Mouse (Mus musculus) megakaryocyte, embryonic 14.5 days (primary cell): ENCODE measurements around the gene Msh3. TPM values are rescaled to one million over a fixed set of nuclear protein-coding genes. Genes with fewer than 3 reads are reported as not detected.

Source experiments
- H3K27me3 ChIP-seq: replicated peaks from 2 replicates; pipeline ENCODE3; 2012; ENCODE audit warnings: inconsistent platforms
- H3K36me3 ChIP-seq: replicated peaks from 2 replicates; pipeline ENCODE3; 2012; ENCODE audit warnings: low read length, inconsistent platforms, mixed read lengths
- H3K4me1 ChIP-seq: 2 replicates; pipeline ENCODE4 v1.6.1; 2012; ENCODE audit warnings: inconsistent platforms
- H3K4me3 ChIP-seq: replicated peaks from 2 replicates; pipeline ENCODE3; 2012; ENCODE audit warnings: moderate library complexity, mild to moderate bottlenecking, inconsistent platforms
- H3K9me3 ChIP-seq: 2 replicates; pipeline ENCODE4 v1.6.1; 2012; ENCODE audit warnings: inconsistent platforms
- FLI1 ChIP-seq: IDR thresholded peaks from 2 replicates; pipeline ENCODE4 v1.6.1; 2012; ENCODE audit warnings: low read length, inconsistent platforms, mixed read lengths
- GATA1 ChIP-seq: IDR thresholded peaks from 3 replicates; pipeline ENCODE4 v1.6.1; 2012; ENCODE audit warnings: mixed read lengths, low read length, inconsistent platforms, borderline replicate concordance
- polyA plus RNA-seq: library from polyadenylated mRNA; stranded (reverse); fragments of >175 nt; gene quantifications from 2 replicates; pipeline ENCODE4 v1.2.3, GENCODE M21; 2012; ENCODE audit warnings: low replicate concordance; ENCODE audit not compliant: insufficient read depth

Gene Msh3
- polyA plus RNA-seq, 1 experiment: 1.2 TPM

DNA sequence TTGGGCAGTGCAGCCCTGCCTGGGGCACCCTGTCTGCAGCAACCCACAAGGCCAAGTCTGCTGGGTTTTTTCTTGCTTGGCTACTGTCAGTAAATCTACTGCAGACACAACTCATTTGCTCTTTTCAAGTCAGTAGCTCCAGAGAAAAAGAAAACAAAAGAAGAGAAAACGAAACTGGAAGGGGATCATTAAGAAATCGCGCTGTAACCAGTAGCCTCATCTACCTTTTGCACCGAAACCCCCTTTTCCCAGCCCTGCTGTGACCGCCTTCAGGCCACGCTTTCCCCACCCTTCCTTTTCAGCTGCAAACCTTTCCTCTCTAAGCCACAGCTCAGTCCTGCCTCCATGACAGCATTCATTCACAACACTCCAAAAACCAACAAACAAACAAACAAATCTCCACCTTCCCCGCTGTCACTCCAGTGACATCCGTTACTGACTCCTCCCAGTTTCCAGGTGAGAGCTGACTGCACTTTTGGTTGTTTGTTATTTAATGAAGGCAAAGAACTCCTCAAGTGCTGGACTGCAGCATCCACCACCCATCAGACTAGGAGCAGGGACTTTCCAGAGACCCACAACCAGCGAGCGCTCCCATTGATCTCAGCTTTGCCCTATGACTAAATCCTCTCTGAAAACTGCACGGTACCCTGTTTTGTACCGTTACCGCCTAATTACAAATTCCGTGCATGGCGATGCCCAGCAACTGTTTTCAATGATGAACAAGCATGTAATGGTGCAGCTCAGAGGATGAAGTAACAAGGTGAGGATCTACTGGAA lies 22.5 kb downstream of the Msh3 start:
- no peaks in the 10 kb centered on the region for H3K9me3 ChIP-seq
- no peak overlapping the region for H3K4me3 ChIP-seq
- no peaks in the 10 kb centered on the region for H3K27me3 ChIP-seq
- peaks cover 48% of the 10 kb centered on the region for H3K4me1 ChIP-seq
- H3K36me3 ChIP-seq: peaks cover 25% of the 10 kb centered on the region
- TF ChIP-seq FLI1: no peak
- TF ChIP-seq GATA1: no peak

DNA sequence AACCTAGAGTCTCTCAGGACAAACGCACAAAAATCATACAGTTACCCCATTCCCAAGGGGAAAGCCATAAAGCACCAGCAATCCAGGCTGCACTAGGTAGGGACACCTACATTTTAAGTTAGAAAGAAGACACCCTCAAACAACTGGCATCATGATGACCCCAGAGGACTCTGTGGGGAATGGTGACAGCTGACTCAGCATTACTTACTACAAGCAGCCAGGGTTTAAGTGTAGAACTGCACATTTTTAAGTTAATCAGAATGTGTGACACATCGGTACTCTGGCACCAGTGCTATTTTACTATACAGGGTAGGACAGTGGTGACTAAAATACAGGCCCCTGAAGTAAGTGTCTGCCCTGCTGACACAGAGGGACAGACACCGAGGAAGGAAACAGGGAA lies 24.2 kb downstream of the Msh3 start:
- Histone ChIP-seq H3K4me3 (no peak overlapping the region), H3K9me3 (no peaks in the 10 kb centered on the region), H3K36me3 (peaks cover 20% of the 10 kb centered on the region), H3K4me1 (peaks cover 52% of the 10 kb centered on the region), H3K27me3 (no peaks in the 10 kb centered on the region)
- TF ChIP-seq FLI1: no peak
- TF ChIP-seq GATA1: no peak

DNA sequence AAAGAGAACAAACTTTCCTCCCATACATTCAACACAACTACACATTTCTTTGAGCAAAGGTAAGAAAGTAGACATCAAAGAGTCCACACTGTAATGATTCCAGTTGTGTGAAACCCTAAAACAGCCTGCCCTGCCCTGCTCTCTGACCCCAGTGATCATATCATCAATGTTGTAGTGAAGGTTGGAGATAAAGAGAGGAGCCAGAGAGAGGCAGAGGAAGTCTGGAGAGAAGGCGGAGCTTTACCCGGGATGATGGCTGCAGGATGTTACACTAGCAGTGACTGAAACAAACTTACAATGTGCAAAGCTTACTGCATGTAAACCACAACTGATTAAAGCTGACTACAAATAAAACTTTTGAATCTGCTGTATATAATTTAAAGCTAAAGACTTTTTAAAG lies 26.8 kb downstream of the Msh3 start:
- no peaks in the 10 kb centered on the region for H3K27me3 ChIP-seq
- TF ChIP-seq GATA1 (no peak), FLI1 (no peak)
- no peak overlapping the region for H3K4me3 ChIP-seq
- peaks cover 71% of the 10 kb centered on the region for H3K4me1 ChIP-seq
- H3K36me3 ChIP-seq: peaks cover 19% of the 10 kb centered on the region
- H3K9me3 ChIP-seq: no peaks in the 10 kb centered on the region

DNA sequence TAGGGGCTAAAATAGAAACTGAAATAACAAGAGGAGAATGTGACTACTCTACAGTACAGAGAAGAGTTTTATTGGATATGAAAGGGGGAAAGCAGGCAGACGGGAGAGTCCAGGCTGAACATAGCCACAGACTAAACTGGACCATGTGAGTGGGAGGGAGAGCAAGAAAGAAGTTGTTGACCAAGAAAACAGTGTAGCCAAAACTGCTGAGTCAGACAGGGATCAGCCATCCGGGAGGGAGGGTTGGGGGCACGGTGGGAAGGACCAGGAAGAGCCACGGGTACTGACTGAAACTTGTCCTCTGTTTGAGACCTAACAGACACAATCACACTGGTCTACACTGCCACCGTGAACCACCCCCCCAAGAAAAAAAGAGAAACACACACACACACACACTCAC lies 28.8 kb downstream of the Msh3 start:
- H3K4me3 ChIP-seq: peak overlapping the region; percentile 74
- no peaks in the 10 kb centered on the region for H3K9me3 ChIP-seq
- no peaks in the 10 kb centered on the region for H3K27me3 ChIP-seq
- TF ChIP-seq GATA1 (no peak), FLI1 (no peak)
- H3K36me3 ChIP-seq: peaks cover 22% of the 10 kb centered on the region
- H3K4me1 ChIP-seq: peaks cover 63% of the 10 kb centered on the region

DNA sequence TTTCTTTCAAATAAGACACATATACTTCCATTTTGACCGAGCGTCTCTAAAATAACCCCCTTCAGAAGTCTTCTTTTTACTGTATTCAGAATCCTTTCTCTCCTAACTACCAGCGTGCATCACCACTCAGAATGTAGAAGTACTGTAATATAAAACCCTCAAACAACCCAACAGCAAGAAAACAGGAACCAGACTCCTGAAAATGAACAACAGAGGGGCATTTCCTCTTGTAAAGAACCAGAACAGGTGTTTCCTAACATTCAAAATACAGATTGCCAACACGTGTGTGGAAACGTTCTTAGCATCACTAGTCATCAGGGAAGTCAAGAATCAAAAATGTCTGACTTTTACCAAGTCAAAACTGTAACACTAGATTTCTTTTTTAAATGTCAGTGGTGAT lies 34.0 kb downstream of the Msh3 start:
- Histone ChIP-seq H3K4me1 (peaks cover 30% of the 10 kb centered on the region), H3K4me3 (no peak overlapping the region), H3K9me3 (no peaks in the 10 kb centered on the region), H3K36me3 (peaks cover 24% of the 10 kb centered on the region), H3K27me3 (no peaks in the 10 kb centered on the region)
- TF ChIP-seq FLI1: no peak
- TF ChIP-seq GATA1: no peak

DNA sequence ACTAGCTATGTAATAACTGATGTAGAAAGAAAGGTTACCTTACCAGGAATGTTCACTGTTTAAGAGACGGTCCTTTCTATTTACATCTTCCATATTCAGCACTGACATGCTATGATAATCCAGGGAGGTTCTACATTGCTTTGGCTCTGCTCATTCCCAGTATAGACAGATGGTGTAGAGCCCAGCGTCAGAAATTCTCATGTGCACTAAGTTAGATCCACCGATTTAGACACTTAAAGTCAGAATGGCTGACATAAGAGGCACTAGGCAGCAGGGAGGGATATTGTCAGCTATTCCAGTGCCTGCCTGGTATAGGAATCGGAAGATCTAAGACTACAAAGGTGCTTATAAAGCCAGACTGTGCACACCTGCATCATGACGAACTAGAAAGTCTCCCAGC lies 40.2 kb downstream of the Msh3 start:
- Histone ChIP-seq H3K4me3 (no peak overlapping the region), H3K9me3 (no peaks in the 10 kb centered on the region), H3K36me3 (peaks cover 27% of the 10 kb centered on the region), H3K4me1 (peaks cover 11% of the 10 kb centered on the region; the same call in 1 of the 2 replicates), H3K27me3 (no peaks in the 10 kb centered on the region)
- TF ChIP-seq FLI1: no peak
- no peak for TF ChIP-seq GATA1

DNA sequence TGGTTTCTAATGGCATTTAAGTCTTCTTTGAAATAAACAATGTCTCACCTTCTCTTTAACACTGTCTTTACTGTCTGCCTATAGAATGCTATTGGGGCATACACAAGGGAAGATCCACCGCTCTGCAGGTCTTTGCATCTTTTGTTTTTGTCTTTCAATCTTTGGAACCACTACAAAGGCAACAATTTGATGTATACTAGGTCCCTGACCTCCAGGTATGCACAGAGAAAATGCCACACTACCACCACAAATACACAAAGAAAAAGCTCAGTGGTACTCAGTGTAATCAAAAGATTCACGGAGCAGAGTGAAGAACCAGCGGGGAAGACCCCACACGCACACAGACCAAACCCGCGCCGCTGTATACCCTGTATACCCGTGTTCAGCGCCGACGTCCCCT lies 49.1 kb downstream of the Msh3 start, which contains the start of gene Gm20379:
Gene Gm20379 (plus strand): TSS at position 301 of the 400 bp plus-strand sequence.
- no peak within 1 kb of the TSS for H3K4me3 ChIP-seq
- no peaks in the 10 kb centered on the region for H3K27me3 ChIP-seq
- H3K36me3 ChIP-seq: peaks cover 42% of the 10 kb centered on the region
- no peaks in the 10 kb centered on the region for H3K4me1 ChIP-seq
- H3K9me3 ChIP-seq: 0 out of 2 replicates have a peak, but pooled peaks cover 3% of the 10 kb centered on the region
- no peak for TF ChIP-seq FLI1
- TF ChIP-seq GATA1: no peak

DNA sequence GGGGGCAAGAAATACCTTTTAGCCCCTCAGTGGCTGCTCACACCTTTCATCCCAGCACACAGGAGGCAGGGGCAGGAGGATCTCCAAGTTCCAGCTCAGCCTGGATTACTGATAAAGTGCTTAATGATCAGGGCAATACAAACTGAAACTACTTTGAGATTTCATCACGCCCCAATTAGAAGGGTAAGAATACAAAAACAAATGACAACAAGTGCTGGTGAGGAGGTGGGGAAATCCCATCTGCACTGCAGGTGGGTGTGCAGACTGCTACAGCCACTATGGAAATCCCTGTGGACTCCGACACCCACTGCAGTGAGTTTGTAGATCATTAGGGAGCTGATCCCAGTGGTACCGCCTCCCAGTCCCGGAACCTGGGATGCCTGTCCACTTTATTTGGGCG lies 50.5 kb downstream of the Msh3 start:
- Histone ChIP-seq H3K36me3 (peaks cover 46% of the 10 kb centered on the region), H3K27me3 (no peaks in the 10 kb centered on the region), H3K9me3 (0 out of 2 replicates have a peak, but pooled peaks cover 3% of the 10 kb centered on the region), H3K4me3 (no peak overlapping the region), H3K4me1 (no peaks in the 10 kb centered on the region)
- TF ChIP-seq FLI1 (no peak), GATA1 (no peak)

DNA sequence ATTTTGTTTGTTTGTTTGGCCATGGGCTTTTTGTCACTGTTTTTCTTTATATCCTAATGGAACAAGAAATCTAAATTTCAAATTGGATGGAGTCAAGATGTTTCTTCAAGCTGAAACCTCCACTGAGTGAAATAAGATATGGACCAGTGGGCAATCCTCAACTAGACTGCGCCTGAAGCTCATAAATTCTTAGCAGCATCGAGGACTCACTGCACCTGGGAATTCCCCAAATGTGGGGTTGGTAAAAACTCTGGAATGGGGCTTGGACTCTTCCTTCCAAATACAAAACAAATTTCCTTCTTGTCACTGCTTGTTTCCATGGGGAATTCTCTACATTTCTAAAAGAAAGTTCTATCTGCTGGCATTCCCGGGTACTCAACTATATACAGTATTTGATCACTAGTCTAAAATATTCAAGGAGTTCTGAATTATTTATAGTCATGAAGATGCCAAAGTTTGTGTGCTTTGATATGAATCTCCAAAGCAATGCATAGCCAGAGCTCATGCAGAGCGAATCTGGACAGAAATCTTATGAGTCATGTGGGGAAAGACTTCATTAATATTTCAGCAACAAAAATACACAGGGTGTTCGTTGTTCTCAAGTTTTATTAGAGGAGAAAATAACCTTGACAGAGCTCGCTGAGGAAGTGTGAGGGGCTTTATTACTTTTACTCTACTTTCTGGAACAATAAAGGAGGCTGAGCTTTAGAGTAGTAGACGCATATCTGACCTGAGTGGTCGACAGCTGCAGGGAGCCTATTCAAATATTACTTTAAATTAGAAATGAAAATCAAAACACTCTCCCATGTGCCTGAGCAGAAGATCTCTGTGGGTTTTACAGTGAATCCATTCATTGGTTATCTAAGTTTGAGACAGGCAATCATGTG lies 51.5 kb downstream of the Msh3 start:
- peaks cover 45% of the 10 kb centered on the region for H3K36me3 ChIP-seq
- TF ChIP-seq FLI1 (no peak), GATA1 (no peak)
- no peaks in the 10 kb centered on the region for H3K4me1 ChIP-seq
- no peak overlapping the region for H3K4me3 ChIP-seq
- H3K27me3 ChIP-seq: no peaks in the 10 kb centered on the region
- H3K9me3 ChIP-seq: 0 out of 2 replicates have a peak, but pooled peaks cover 3% of the 10 kb centered on the region
